Mouse (Mus musculus) limb, embryonic 15.5 days (tissue): ENCODE measurements around the gene Peli1. TPM values are rescaled to one million over a fixed set of nuclear protein-coding genes. Genes with fewer than 3 reads are reported as not detected.
"Not testable (repeated sequence)": the region's sequence is repeated elsewhere in the genome, so short reads cannot be mapped to it uniquely, and the experiment has no call there.

Experiments used
- ATAC-seq: fragments of 200-750 bp; cut with Nextera tagmentation; 2 replicates; pipeline ENCODE4 v1.8.0; 2017; ENCODE audit warnings: low read depth, moderate TSS enrichment; ENCODE audit not compliant: insufficient number of reproducible peaks, low FRiP score, low TSS enrichment
- H3K27ac ChIP-seq: fragments of 300-500 bp; sonication (generic); 2 replicates; pipeline ENCODE4 v1.5.1; 2015; ENCODE audit warnings: moderate library complexity, mild to moderate bottlenecking, inconsistent platforms
- H3K27me3 ChIP-seq: fragments of 300-500 bp; sonication (generic); 2 replicates; pipeline ENCODE4 v1.6.1; 2015; ENCODE audit warnings: inconsistent platforms
- H3K36me3 ChIP-seq: fragments of 300-500 bp; sonication (generic); 2 replicates; pipeline ENCODE4 v1.6.1; 2015; ENCODE audit warnings: inconsistent platforms
- H3K4me1 ChIP-seq: fragments of 300-500 bp; sonication (generic); 2 replicates; pipeline ENCODE4 v1.6.1; 2015; ENCODE audit warnings: inconsistent platforms
- H3K4me2 ChIP-seq: fragments of 300-500 bp; sonication (generic); 2 replicates; pipeline ENCODE4 v1.6.1; 2015; ENCODE audit warnings: mild to moderate bottlenecking, inconsistent platforms
- H3K4me3 ChIP-seq: fragments of 300-500 bp; sonication (generic); 2 replicates; pipeline ENCODE4 v1.5.1; 2015; ENCODE audit warnings: mild to moderate bottlenecking, inconsistent platforms
- H3K9ac ChIP-seq: fragments of 300-500 bp; sonication (generic); 2 replicates; pipeline ENCODE4 v1.6.1; 2015; ENCODE audit warnings: inconsistent platforms
- H3K9me3 ChIP-seq: fragments of 300-500 bp; sonication (generic); 2 replicates; pipeline ENCODE4 v1.6.1; 2016; ENCODE audit warnings: inconsistent platforms
- WGBS: fragments of 180-500 bp; shearing (Covaris S2); methylation state at CpG from one replicate; pipeline ENCODE4 v1.1.7; 2015; 5-methylcytosine and 5-hydroxymethylcytosine counted together
- polyA plus RNA-seq: library from polyadenylated mRNA; unstranded; fragments of >200 nt; fragmentation: Nextera tagmentation; extraction: Ambion mirVana; gene quantifications from 2 replicates; pipeline ENCODE4 v1.2.1, GENCODE M21; 2015

The Peli1 gene
- polyA plus RNA-seq, 1 experiment from 2014 or later = 38.5 TPM

GRCm38 (mm10) chr11:21175063-21175462 is 84.0 kb downstream of the Peli1 start:
- Histone ChIP-seq H3K27me3 (no peaks in the 10 kb centered on the region), H3K27ac (no peak overlapping the region), H3K4me1 (no peaks in the 10 kb centered on the region), H3K36me3 (no peaks in the 10 kb centered on the region), H3K4me2 (no peak overlapping the region), H3K9me3 (no peaks in the 10 kb centered on the region), H3K9ac (no peak overlapping the region), H3K4me3 (no peak overlapping the region)
- 69% methylated on average over 7 of the region's 7 CpGs for WGBS
- ATAC-seq = no peak

- no peak overlapping the region for H3K4me3 ChIP-seq
- H3K4me1 ChIP-seq = no peaks in the 10 kb centered on the region
- no peak overlapping the region for H3K4me2 ChIP-seq
- ATAC-seq = no peak
- no peak overlapping the region for H3K9ac ChIP-seq
- H3K27me3 ChIP-seq = no peaks in the 10 kb centered on the region
- H3K27ac ChIP-seq = no peak overlapping the region
- H3K36me3 ChIP-seq = no peaks in the 10 kb centered on the region
- H3K9me3 ChIP-seq = no peaks in the 10 kb centered on the region
Observed at GRCm38 (mm10) chr11:21176491-21176890, 85.4 kb downstream of the Peli1 start.

GRCm38 (mm10) chr11:21178343-21178742 is 87.3 kb downstream of the Peli1 start:
- Histone ChIP-seq H3K9ac (no peak overlapping the region), H3K4me2 (no peak overlapping the region), H3K27me3 (no peaks in the 10 kb centered on the region), H3K36me3 (no peaks in the 10 kb centered on the region), H3K4me3 (no peak overlapping the region), H3K9me3 (no peaks in the 10 kb centered on the region), H3K4me1 (no peaks in the 10 kb centered on the region), H3K27ac (no peak overlapping the region)
- 51% methylated on average over 4 of the region's 4 CpGs for WGBS
- ATAC-seq = no peak

GRCm38 (mm10) chr11:21178998-21179645 is 88.0 kb downstream of the Peli1 start:
- Histone ChIP-seq H3K9me3 (no peaks in the 10 kb centered on the region), H3K4me2 (no peak overlapping the region), H3K9ac (no peak overlapping the region), H3K27me3 (no peaks in the 10 kb centered on the region), H3K27ac (no peak overlapping the region), H3K4me3 (no peak overlapping the region), H3K36me3 (no peaks in the 10 kb centered on the region), H3K4me1 (no peaks in the 10 kb centered on the region)
- 72% methylated on average over 8 of the region's 8 CpGs for WGBS
- ATAC-seq = no peak

- ATAC-seq, H3K9me3 ChIP-seq, H3K4me3 ChIP-seq, H3K9ac ChIP-seq, H3K4me2 ChIP-seq, H3K36me3 ChIP-seq, H3K4me1 ChIP-seq, H3K27me3 ChIP-seq, H3K27ac ChIP-seq: not testable (repeated sequence)
- 86% methylated on average over 8 of the region's 9 CpGs for WGBS
Observed at GRCm38 (mm10) chr11:21179873-21180272, 88.8 kb downstream of the Peli1 start.

- Histone ChIP-seq H3K27ac (no peak overlapping the region), H3K4me1 (no peaks in the 10 kb centered on the region), H3K4me2 (no peak overlapping the region), H3K4me3 (no peak overlapping the region), H3K27me3 (no peaks in the 10 kb centered on the region), H3K9ac (no peak overlapping the region), H3K9me3 (no peaks in the 10 kb centered on the region), H3K36me3 (no peaks in the 10 kb centered on the region)
- ATAC-seq = no peak
- 51% methylated on average over 1 of the region's 1 CpGs for WGBS
Observed at GRCm38 (mm10) chr11:21180650-21181049, 89.6 kb downstream of the Peli1 start.

- H3K4me1 ChIP-seq = no peaks in the 10 kb centered on the region
- H3K4me3 ChIP-seq = no peak overlapping the region
- no peaks in the 10 kb centered on the region for H3K36me3 ChIP-seq
- H3K27me3 ChIP-seq = no peaks in the 10 kb centered on the region
- no peak overlapping the region for H3K9ac ChIP-seq
- no peak for ATAC-seq
- H3K27ac ChIP-seq = no peak overlapping the region
- no peaks in the 10 kb centered on the region for H3K9me3 ChIP-seq
- 81% methylated on average over 2 of the region's 2 CpGs for WGBS
- H3K4me2 ChIP-seq = no peak overlapping the region
Observed at GRCm38 (mm10) chr11:21181616-21182015, 90.5 kb downstream of the Peli1 start.

GRCm38 (mm10) chr11:21182709-21183108 is 91.6 kb downstream of the Peli1 start:
- Histone ChIP-seq H3K9me3 (no peaks in the 10 kb centered on the region), H3K27me3 (no peaks in the 10 kb centered on the region), H3K36me3 (no peaks in the 10 kb centered on the region), H3K9ac (no peak overlapping the region), H3K4me2 (no peak overlapping the region), H3K4me3 (no peak overlapping the region), H3K4me1 (no peaks in the 10 kb centered on the region), H3K27ac (no peak overlapping the region)
- ATAC-seq = no peak
- WGBS = 51% methylated on average over 1 of the region's 1 CpGs

- not testable (repeated sequence) for ATAC-seq, H3K36me3 ChIP-seq, H3K27ac ChIP-seq, H3K9ac ChIP-seq, H3K4me2 ChIP-seq, H3K4me3 ChIP-seq, H3K9me3 ChIP-seq, H3K27me3 ChIP-seq, H3K4me1 ChIP-seq
- 77% methylated on average over 8 of the region's 8 CpGs for WGBS
Observed at GRCm38 (mm10) chr11:21191821-21192220, 100.7 kb downstream of the Peli1 start.

- 91% methylated on average over 3 of the region's 3 CpGs for WGBS
- no peak for ATAC-seq
Observed at GRCm38 (mm10) chr11:21194851-21195250, 103.8 kb downstream of the Peli1 start.

More at GRCm38 (mm10) chr11:21194851-21195250, 103.8 kb downstream of the Peli1 start:
- Histone ChIP-seq H3K36me3 (no peaks in the 10 kb centered on the region), H3K4me3 (no peak overlapping the region), H3K9ac (no peak overlapping the region), H3K4me1 (no peaks in the 10 kb centered on the region), H3K9me3 (no peaks in the 10 kb centered on the region), H3K27ac (no peak overlapping the region), H3K4me2 (no peak overlapping the region), H3K27me3 (no peaks in the 10 kb centered on the region)

Other genes with a start within 250 kb of the Peli1 start
- gene Vps54, start 148.0 kb downstream of the Peli1 start, polyA plus RNA-seq = 9.8 and 12.0 TPM in 2 replicates